Mouse (Mus musculus): ENCODE results near the gene Anks3.

DNA sequence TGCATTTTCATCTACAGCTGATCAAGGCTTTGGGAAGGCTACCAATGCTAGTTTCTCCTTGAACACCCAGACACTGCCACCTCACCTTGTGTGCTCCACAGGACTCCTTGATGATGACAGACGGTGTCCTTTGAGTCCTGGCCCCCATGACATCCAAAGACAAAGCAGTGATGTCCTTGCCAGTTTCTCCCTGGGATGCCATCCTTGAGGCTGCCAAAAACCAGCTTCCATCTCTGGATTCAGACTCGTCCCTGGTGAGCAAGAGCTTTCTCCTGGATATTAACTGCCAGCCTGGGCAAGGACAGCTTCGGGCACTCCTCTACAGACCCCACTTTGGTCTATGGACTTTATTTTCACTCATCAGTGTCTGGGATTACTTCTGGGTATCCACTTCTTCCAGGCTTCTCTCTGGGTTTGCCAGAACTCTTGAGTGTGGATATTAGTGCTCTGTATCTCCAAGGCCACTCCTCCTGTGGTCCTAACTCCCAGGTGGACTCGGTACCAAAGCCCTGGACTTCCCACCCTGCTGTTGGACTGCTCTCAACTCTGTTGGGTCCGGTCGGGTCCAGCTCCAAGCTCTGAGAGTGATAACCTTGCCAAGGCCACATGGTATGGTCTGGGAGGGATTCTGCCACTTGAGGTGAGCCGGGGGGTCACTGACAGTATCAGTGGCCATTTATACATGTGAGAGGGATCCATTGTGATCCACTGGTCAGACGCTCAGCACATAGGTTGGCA lies 1.6 kb upstream of the Anks3 start:
- TF ChIP-seq EP300 (IDR thresholded peaks at IDR 0.05), result no peak
- no peak for TF ChIP-seq CTCF (IDR thresholded peaks at IDR 0.05)
